Mouse (Mus musculus): Measurements from ENCODE around the gene D2hgdh.

GRCm38 (mm10) chr1:93804818-93805217 is 19.9 kb upstream of the D2hgdh start:
- TF ChIP-seq CHD2 (IDR thresholded peaks at IDR 0.05; ENCODE audit: low read depth, low read length) (no peak), ZNF384 (IDR thresholded peaks at IDR 0.05; ENCODE audit: low read depth, low read length) (no peak), ZC3H11A (IDR thresholded peaks at IDR 0.05; ENCODE audit: borderline replicate concordance, low read depth, low read length) (no peak)
